Mouse (Mus musculus) ES-E14 (cell line): ENCODE measurements at regions not wholly inside any gene's neighbourhood (a gene's known extent, or its start where the extent isn't known, plus 50 kb on each side); places are given as distances from the start of the nearest gene placed in this dataset.

ENCODE experiments used
- CHD2 ChIP-seq: IDR thresholded peaks from 2 replicates; pipeline ENCODE4 v1.6.1; 2014; ENCODE audit warnings: mild to moderate bottlenecking, low read depth, low read length, inconsistent platforms
- MAFK ChIP-seq: IDR thresholded peaks from 2 replicates; pipeline ENCODE4 v1.6.1; 2014; ENCODE audit warnings: mild to moderate bottlenecking, low read depth, low read length, inconsistent platforms; ENCODE audit not compliant: insufficient read depth
- ZC3H11A ChIP-seq: IDR thresholded peaks from 2 replicates; pipeline ENCODE4 v1.6.1; 2012; ENCODE audit warnings: low read depth, mild to moderate bottlenecking, inconsistent platforms, low read length, borderline replicate concordance

- TF ChIP-seq ZC3H11A (no peak), CHD2 (no peak), MAFK (no peak)
Measured at GRCm38 (mm10) chr11:48599573-48600127, 200.5 kb upstream of the Rack1 start.
